Mouse (Mus musculus) testis, postnatal 14 days (tissue): ENCODE data around the gene Fryl.
A peak's percentile ranks its signal among the peaks of the same experiment; 100 is the strongest.

ENCODE experiments used
- DNase-seq: peaks from one replicate; pipeline ENCODE4 v3.0.0; 2021; ENCODE audit warnings: low spot score

The Fryl gene

DNA sequence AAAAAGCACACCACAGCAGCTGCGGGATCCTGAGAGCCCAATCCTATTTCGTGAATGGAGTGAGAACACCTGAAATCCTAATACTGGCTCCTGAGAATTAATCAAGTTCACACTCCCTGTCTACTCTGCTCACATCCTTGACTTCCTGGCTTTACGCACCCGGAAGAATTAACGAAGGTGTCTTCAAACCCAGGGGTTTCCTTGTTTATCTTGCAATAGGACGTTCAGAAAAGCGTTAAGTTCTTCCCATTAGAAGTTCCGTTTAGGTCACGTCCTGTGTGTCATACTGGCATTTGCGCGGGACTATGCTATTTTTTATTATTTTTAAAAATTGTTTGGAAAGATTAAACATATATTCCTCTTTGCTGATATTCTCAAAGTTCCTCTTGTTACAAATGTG lies 677 bp upstream of the Fryl start:
- no peak for DNase-seq

DNA sequence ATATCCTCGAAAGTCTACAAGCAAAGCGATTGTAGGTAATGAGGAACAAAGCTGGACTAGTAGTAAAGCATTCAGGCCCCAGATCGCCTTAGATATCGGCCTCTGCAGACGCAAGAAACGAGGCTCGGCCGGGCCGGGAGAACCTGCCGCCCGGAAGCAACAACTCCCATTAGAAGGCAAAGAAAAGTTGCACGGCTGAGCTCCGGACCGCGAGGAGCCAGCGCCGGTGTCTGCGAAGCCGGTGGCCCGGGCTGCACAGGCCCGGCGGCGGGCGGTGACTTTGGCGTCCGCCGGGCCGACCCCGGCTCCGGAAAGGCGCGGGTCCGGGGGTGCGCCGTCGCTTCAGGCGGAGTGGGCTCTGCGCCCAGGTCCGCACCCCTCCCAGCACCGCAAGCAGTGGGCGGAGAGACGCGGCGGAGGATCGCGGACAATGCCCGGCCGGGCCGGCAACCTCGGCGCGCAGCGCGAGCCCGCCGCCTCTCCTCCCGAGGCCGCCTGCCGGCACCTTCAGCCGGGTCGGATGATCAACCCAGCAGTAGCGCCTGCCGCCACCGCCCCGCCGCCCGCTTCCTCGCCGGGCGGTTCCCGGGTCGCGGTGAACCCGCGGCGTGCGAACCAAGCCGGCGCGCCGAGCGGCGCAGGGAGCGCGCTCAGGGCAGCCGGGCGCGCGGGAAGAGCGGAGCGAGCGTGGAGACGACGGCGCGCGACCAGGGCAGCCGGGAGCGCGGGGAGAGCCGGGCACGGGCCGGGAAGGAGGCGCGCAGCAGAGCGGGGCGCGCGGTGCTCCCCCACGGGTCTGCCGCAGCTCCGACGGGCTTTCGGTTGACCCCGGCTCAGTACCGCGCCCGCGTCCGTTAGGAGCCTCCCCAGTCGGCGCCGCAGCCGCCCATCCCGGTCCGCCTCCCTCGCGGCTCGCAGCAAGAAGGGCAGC lies 833 bp downstream of the Fryl start:
- peak; percentile 40 for DNase-seq

DNA sequence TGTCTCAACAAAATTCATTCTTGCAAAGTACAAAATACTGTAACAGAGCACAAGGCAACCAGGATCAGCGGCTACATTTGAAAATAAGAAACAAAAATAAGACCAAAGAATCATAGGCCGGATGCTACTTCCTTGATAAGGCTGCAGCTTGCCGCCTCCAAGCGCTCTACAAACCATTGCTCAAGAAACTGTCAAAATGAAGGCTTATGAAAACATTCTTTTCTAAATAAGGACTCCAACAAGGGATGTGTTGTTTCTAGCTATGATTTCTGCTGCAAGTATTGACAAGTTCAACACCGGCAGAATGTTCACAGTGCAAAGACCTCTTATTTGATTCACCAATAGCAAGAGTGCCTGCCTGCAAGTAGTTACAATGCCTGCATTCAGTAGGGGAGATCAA lies 1.8 kb downstream of the Fryl start:
- no peak for DNase-seq

DNA sequence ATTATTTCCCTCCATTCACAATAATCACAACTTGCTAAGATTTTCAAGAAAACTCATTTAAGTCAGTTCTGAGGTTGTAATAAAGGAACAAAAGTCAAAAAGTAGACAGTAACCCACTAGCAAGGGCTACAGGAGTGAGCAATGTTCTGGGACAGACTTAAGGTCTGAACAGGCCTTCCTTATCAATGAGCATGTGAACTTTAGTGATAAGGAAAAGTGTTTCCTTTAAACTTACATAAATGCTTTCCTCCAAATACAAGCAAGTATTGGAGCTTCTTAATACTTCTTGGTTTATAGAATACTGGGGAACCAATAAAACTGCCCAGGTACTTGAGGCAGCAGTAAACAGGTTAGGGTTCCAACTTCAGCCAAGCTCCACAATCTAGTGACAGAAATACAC lies 3.7 kb downstream of the Fryl start:
- DNase-seq, result no peak

DNA sequence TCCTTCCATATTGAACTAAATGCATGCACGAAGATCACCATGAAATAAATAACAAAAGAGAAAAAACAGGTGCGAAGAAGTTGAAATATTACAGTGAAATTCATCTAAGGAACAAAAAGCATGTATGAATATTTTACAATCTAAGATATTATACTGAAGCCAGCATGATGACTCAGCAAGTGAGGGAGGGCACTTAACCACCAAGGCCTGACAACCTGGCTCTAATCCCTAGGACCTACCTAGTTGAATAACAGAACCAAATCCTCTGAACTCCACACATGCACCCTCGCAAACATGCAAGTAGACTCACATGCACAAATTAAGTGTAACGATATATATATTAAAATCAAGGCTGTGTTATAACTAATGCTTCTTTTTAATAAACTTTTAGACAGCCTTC lies 7.1 kb downstream of the Fryl start:
- DNase-seq, result no peak

DNA sequence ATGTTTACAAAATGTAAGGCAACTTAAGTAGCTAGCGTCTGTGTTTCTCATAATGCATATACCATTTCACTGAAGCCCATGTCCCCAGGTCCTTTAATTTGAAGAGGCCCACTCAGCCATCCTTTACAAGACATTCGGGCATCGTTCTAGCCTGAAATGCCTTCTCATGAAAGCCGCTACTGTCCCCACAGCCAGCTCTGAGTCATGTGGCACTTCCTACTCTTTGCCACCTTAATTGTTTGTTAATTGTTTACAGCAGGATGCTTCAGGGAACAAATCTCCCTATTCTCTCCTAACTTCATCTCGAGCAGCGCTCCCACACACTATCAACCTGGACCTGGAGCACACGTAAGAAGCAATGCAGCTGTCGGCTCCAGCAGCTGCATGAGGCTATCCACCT lies 8.2 kb downstream of the Fryl start:
- DNase-seq, result no peak

DNA sequence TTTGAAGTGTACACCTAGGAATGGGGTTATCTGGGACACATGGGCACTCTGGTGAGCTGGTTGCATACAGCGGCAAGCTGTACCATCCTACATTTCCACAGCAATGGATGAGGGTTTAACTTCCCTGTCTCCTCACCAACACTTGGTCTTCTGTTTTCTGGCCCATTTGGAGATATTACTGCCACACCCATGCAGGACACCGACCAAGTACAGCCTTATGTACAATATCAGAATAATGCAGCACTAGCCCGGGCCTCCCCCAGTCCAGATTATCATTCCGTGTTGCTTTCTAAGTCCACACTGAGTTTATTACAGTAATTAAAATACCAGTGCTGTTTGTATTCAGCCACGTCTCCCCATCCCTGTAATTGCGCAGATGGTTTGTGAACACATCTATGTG lies 10.0 kb downstream of the Fryl start:
- no peak for DNase-seq

DNA sequence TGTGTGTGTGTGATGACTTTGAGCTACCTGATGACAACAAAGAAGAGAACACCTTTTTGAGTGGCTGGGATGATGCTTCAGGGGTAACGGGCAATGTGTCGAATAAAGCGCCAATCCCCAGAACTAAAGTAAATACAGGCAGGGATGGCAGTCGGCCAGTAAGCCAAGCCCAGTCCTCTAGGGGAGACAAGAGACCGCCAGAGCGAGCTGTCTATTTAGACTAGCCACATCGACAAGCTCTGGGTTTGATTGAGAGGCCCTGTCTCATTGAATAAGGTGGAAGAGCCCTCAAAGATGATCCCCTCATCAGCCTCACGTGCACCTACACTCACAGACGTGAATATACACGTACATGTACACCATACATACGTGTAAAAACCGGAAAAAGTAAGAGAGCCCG lies 12.0 kb downstream of the Fryl start:
- DNase-seq, result no peak

DNA sequence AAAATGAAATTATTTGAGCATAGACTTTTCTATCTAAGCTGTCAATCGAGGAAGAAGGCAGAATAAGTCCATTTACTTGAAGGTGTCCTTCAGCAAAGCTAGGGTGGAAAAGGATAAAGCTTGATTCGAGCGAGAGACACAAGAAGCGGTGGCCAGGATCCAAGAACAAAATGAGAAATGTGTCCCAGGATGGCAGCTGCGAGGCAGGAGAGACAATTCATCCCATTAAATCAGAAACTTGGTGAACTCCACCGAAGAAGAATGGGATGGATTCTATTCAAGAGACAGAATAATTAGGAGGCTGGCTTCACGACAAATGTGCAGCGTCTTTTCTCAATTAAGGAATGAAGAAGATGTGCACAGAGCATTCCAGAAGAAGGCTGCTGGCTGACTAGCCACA lies 14.5 kb downstream of the Fryl start:
- DNase-seq, result no peak

DNA sequence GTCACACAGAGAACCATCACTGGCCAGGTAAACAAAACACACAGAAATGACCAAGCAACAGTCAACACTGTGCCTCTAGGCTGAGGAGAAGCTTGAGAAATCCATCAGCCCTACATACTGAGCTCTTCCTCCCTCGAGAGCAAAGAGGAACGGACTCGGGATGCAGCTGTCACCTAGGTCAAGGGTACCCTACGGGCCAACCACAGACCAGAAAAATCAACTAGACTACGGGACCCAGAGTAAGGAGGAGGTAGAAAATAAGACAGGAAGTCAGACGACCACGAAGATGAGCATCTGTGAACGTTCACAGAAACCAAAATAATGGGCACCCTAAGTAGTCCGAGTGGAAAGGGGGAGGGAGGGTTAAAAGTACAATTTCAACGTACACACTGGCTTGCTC lies 15.1 kb downstream of the Fryl start:
- DNase-seq, result no peak

DNA sequence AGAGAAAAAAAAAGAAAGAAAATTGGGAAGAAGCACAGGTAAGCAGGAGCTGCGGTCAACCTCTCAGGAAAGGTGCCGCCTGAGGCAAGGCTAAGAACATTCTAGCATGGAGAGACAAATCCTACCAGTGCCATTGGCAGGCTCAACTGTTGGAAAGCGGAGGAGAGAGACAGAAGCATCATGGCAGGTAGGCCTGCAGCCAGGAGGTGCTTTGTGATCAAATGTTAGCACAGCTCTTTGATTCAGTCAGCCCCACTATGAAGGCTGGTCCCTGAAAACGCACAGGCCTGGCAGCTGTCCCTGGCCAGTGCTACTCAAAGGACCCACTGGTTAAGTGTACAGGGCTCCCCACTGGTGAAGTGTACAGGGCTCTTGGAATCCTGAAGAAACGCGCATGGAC lies 16.0 kb downstream of the Fryl start:
- no peak for DNase-seq

DNA sequence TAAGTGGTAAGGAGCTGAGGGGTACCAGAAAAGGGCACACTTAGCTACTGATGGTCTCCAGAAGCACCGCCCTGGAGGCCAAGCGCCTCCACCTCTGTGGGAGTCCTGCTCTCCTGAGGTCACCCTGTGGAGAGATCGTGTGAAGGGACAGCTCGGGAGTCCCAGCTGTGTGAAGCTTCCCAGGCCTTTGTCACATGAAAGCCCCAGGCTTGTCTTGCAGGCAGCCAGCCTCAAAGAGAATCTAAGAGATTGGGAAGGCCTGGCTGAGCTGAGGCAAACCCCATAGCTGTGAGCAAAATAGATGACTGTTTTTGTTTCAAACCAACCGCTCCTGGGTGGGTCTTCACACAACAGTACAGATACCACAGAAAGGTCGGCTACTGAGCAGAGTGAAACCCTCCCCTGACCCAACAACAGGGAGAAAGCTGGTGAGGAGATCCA lies 19.5 kb downstream of the Fryl start:
- no peak for DNase-seq

DNA sequence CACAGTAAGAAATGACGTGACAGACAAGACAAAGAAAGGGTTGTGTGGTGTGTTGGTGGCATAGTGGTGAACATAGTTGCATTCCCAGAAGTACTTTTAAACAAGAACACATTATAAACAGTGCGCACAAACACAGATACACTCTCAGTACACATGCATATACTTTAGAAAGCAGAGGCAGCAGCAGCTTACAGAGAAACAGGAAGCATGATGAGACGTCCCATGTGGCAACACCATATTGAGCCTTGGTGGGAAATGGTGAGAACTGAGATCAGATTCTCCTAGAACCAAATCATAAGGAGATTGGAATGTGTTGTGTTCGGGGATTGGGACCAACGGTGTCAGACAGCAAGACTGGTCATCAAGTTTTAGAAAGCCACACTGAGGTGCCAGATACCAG lies 21.2 kb downstream of the Fryl start:
- DNase-seq, result no peak

DNA sequence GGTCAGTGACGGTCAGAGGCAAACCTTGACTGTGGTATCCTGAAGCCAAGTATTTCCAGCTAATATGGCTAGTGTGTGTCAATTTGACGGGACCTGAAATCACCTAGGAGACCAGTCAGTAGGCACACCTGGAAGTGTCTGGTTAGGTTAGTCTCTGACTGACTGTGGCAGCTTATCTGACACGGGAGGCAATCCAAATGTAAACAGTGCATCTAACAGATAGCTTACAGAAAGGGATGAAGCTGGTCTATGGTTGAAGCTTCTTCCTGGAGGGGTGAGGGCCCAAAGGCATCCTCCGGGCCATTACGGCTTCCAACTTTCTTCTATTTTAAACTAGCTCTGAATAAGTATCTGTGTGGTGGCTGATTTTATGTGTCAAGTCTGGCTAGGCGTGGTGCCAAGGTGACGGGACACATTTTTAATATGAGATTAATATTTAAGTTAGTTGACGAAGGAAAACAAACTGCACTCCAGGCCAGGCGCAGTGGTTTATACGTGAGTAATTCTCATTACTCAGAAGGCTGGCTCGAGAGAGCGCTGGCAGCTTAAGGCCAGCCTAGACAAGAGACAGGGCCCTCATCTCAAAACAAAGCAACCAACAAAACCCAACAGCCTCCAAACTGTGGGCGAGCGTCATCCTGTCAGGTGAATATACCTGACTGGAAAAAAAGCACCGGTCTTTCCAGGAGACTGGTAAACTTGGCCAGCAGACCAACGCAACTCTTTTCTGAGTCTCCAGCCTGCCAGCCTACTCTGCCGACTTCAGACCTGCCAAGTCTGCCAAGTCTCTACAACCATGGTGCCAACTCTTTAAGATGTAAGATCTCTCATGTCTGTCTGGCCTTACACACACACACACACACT lies 23.2 kb downstream of the Fryl start:
- peak; percentile 24 for DNase-seq

DNA sequence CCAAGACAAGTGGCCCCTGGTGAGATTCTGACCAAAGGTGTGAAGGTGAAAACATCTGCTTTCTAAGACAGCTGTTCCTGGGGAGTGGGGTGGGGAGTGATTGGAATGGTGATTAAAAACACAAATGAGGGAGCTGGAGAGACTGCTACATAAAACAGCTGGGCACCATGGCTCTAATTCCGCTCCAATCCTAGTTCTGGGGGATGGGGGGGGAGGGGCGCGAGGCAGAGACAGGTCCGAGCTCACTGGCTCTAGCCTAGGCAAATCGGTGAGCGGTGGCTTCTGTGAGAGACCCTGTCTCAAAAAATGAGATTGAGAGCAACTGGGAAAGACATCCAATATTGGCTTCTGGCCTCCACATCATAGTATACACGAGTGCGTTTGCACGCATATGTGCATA lies 24.2 kb downstream of the Fryl start:
- DNase-seq, result no peak

DNA sequence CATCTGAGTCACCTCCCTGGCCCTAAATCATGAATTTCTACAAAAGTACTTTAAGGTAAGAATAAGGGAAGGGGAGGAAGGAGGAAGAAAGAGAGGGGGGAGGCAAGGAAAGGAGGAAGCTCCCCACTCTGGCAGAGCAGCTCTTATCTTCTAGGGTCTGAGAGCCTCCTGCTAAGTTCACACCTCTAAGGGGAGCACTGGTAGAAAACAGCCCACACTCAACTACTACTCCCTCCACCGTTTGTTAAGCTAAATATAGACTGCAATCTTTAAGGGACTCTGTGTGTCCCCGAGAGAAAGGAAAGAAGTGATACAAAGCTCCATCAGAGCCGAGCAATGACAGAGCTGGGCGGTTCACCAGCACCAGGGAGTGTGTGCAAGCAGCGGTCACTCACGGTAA lies 24.6 kb downstream of the Fryl start:
- DNase-seq, result no peak

DNA sequence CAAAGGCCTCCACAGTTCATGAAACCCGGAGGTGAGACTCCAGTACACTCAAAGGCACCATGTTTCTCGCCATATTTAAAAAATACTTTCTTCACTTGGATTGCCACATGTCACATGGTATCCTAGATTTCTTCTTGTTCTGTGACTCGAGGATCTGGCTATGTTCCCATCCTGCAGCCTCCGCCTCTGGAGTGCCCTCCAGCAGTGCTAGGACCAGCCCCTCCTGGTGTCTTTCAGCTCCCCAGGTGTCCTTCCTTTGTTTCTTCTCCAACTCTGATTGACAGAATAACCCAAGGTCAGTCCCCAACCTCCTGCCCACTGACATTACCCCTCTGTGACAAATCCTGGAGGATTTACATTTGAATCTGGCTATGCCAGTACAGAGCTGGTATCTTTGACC lies 26.2 kb downstream of the Fryl start:
- no peak for DNase-seq

DNA sequence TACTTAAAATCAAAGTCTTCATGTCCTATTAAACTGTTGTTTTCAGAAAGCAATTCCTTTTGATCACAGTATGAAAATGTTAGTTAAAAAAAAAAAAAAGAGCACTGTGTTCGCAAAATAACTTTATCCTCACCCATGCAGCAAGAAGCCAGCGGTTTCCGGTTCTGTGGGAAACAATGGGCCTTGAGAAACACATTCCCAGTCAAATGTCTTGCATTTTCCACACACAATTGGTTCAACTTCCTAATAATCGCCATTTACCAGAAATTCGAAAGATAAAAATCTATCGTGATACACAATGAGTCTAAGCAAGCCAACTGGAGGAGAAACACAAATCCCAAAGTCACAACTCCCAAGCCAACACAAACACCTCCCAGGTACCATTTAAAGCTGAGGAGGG lies 27.0 kb downstream of the Fryl start:
- no peak for DNase-seq

DNA sequence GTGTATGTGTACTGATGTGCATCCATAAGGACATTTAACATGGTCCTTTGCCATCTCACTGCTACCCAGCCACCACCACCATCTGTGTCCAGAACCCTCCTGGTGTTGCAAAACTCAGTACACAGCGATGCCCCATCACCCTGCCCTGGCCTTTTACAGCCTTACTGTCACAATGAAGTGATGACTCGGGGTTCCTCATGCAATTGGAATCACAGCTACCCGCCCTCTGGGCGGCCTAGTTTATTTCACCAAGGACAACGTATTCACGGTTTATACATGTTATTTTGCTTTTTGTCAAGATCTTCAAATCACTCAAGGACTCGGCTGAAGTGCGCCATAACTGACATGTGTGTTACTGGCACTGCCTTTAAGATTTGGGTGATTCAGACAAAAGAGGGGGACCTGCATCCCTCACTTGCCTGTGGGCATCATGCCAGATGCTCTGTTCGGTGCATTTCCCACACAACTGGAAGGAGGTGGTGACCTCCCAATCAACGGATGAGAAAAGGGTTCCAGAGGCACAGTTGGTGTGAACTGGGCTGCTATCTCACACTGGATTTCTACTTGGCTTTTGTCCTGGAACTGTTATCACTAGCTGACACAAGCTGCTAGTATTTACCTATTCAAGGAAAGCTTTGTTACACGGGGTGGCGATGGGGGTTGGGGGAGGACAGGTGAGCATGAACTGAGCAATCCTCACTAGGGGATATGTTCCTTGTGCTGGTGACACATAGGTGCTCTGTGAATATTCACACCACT lies 27.9 kb downstream of the Fryl start:
- no peak for DNase-seq

DNA sequence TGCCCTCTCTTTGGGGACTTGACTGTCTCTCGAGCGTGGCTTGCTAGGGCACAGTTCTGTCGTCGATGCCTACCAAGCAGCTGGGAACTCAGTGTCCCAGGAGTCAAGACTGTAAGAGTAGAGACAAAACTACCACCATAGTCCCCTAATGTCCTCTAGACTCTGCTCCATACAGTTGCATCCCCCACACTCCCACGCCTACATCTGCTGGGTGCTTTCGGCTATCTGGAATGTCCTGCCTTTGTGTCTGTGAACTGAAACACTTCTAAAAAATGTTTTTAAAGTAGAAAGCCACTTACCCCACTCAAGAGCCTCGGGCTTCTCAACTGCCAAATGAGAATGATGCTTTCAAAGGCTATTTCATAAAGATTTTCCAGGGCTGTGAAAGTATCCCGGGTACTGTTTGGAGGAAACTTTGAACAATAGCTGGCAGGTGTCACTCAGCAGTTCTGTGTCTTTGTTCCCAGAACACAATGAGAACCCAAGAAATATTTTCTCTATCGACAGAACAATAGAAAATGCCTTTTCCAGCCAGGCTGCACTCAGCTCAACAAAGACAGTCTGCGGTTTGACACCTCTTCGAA lies 28.8 kb downstream of the Fryl start:
- DNase-seq, result peak; percentile 75

DNA sequence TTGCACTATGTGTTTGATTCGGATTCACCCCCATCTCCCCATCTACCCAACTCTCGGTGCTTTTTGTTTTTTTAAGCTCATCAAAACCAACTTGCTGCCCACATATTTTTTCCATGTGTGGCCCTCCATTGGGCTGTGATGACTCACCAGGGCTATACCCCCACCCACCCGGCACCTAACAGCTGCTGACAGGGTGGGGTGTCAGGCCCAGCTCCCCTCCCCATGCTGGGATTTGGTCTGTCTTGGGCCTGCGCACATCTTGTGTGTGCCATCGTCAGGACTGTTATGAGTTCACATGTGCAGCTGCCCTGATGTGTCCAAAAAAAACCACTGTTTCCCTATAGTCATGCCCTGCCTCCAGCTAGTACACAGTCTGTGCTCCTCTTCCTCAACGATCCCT lies 33.4 kb downstream of the Fryl start:
- no peak for DNase-seq

DNA sequence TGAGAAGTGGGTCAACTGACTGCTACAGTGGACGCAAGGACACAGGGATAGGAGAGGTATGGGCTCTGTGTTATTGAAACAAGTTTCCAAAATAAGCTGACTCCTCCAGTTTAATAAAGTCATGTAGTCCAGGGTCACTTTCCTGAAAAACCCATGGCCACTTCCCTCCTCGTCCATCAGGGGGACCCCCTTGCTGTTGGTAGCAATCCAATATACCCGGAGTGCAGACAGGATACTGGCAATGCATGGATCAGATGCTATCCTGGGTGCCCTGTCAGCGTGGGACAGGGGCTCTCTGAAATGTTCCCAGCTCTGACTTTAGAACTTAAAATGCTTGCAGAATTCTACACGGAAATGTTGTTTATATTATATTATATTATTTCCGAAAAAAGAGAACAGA lies 34.0 kb downstream of the Fryl start:
- DNase-seq, result no peak
